Mouse (Mus musculus) megakaryocyte, embryonic 14.5 days (primary cell): ENCODE results near the gene Npas2.

Experiments
- FLI1 ChIP-seq: IDR thresholded peaks from 2 replicates; pipeline ENCODE4 v1.6.1; 2012; ENCODE audit warnings: low read length, inconsistent platforms, mixed read lengths
- GATA1 ChIP-seq: IDR thresholded peaks from 3 replicates; pipeline ENCODE4 v1.6.1; 2012; ENCODE audit warnings: mixed read lengths, low read length, inconsistent platforms, borderline replicate concordance

DNA sequence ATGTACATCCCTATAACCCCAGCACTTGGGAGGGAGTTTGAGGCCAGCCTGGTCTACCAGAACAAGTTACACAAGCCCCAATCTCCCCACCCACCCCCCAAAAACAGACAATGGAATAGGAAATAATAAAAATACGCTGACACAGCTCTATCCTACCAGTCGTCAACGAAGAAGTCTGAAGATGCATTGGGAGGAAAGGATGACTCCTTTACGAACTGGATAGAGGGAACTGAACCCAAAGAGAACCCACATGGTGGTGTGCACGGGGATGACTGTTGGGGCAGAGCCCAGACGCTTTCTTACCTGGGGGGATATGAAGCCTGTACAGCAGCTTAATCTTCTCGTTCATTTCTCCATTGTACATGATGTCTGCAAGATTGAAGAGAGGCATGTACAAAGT is 182.6 kb downstream of the Npas2 start:
- TF ChIP-seq GATA1 (no peak), FLI1 (no peak)
